Mouse (Mus musculus): ENCODE measurements at regions not wholly inside any gene's neighbourhood (a gene's known extent, or its start where the extent isn't known, plus 50 kb on each side); places are given as distances from the start of the nearest gene placed in this dataset.

- TF ChIP-seq GATA1 (IDR thresholded peaks at IDR 0.05; ENCODE audit: borderline replicate concordance, low read length) (no peak), FLI1 (IDR thresholded peaks at IDR 0.05; ENCODE audit: low read length) (no peak)
Measured at GRCm38 (mm10) chr3:129104811-129105210, 94.9 kb upstream of the Pitx2 start.

Data from megakaryocyte, embryonic 14.5 days (primary cell).